Mouse (Mus musculus) lung, adult 2 months (tissue): ENCODE data around the gene Btbd16.

Source experiments
- CTCF ChIP-seq: fragments of 200-500 bp; IDR thresholded peaks from 2 replicates; pipeline ENCODE4 v1.5.1; 2011; ENCODE audit warnings: mild to moderate bottlenecking, low read length, control low read depth; ENCODE audit not compliant: insufficient read depth
- POLR2A ChIP-seq: fragments of 200-500 bp; IDR thresholded peaks from 2 replicates; pipeline ENCODE4 v1.6.1; 2011; ENCODE audit warnings: low read depth, mild to moderate bottlenecking, control low read depth, low read length, borderline replicate concordance; ENCODE audit errors: extremely low read depth

DNA sequence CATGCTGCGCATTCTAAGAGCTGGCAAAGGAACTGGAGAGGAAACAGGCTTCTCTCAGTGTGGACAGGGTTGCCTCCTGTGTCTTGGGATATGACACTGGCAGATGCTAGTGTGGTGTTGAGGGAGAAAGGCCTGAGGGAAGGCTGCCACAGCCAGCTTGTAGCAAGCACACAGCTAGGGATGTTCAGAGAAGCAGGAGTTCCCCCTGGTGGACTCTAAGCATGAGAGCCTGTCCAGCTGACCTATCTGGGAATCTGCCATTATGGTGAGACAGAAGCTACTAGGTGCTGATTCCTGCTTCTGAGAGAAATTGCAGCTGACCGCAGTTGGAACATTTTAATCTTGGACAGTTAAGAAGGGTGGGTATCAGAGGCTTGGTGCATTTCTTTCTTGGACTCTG is 19.1 kb upstream of the Btbd16 start:
- TF ChIP-seq CTCF = peak; percentile 16; the same call in 1 of the 2 replicates
- TF ChIP-seq POLR2A = no peak
